Mouse (Mus musculus) neural tube, embryonic 15.5 days (tissue): Measurements from ENCODE around the gene Gm21992. TPM values are rescaled to one million over a fixed set of nuclear protein-coding genes. Genes with fewer than 3 reads are reported as not detected.

Source experiments
- ATAC-seq: fragments of 200-750 bp; cut with Nextera tagmentation; 2 replicates; pipeline ENCODE4 v1.8.0; 2017; ENCODE audit warnings: mild to moderate bottlenecking, moderate TSS enrichment, moderate library complexity; ENCODE audit not compliant: low FRiP score
- H3K27ac ChIP-seq: fragments of 300-500 bp; sonication (generic); replicated peaks from 2 replicates; pipeline ENCODE4 v1.5.1; 2015; ENCODE audit warnings: mild to moderate bottlenecking, inconsistent platforms
- H3K27me3 ChIP-seq: fragments of 300-500 bp; sonication (generic); replicated peaks from 2 replicates; pipeline ENCODE4 v1.6.1; 2015; ENCODE audit warnings: inconsistent platforms
- H3K36me3 ChIP-seq: fragments of 300-500 bp; sonication (generic); 2 replicates; pipeline ENCODE4 v1.6.1; 2015; ENCODE audit warnings: inconsistent platforms
- H3K4me1 ChIP-seq: fragments of 300-500 bp; sonication (generic); 2 replicates; pipeline ENCODE4 v1.6.1; 2015; ENCODE audit warnings: inconsistent platforms
- H3K4me2 ChIP-seq: fragments of 300-500 bp; sonication (generic); 2 replicates; pipeline ENCODE4 v1.6.1; 2015; ENCODE audit warnings: inconsistent platforms, mild to moderate bottlenecking, moderate library complexity
- H3K4me3 ChIP-seq: fragments of 300-500 bp; sonication (generic); replicated peaks from 2 replicates; pipeline ENCODE4 v1.5.1; 2015; ENCODE audit warnings: mild to moderate bottlenecking, inconsistent platforms
- H3K9ac ChIP-seq: fragments of 300-500 bp; sonication (generic); replicated peaks from 2 replicates; pipeline ENCODE4 v1.6.1; 2015; ENCODE audit warnings: mild to moderate bottlenecking, inconsistent platforms
- H3K9me3 ChIP-seq: fragments of 300-500 bp; sonication (generic); replicated peaks from 2 replicates; pipeline ENCODE4 v1.6.1; 2016; ENCODE audit warnings: inconsistent platforms
- WGBS: fragments of 180-500 bp; shearing (Covaris S2); methylation state at CpG from one replicate; pipeline ENCODE4 v1.1.7; 2015; ENCODE audit warnings: mixed read lengths; 5-methylcytosine and 5-hydroxymethylcytosine counted together
- polyA plus RNA-seq: library from polyadenylated mRNA; unstranded; fragments of >200 nt; fragmentation: Nextera tagmentation; extraction: Ambion mirVana; gene quantifications from 2 replicates; pipeline ENCODE4 v1.2.1, GENCODE M21; 2015

Gene Gm21992
- polyA plus RNA-seq, 1 experiment from 2014 or later: 14.8 TPM

GRCm38 (mm10) chr19:4708765-4709164 is 102.6 kb downstream of the Gm21992 start:
- no peak overlapping the region for H3K9ac ChIP-seq
- 84% methylated on average over 10 of the region's 10 CpGs for WGBS
- no peak for ATAC-seq

GRCm38 (mm10) chr19:4701221-4701620 is 110.2 kb downstream of the Gm21992 start:
- Histone ChIP-seq H3K27ac (no peak overlapping the region), H3K9ac (no peak overlapping the region), H3K4me1 (peaks cover 14% of the 10 kb centered on the region), H3K36me3 (no peaks in the 10 kb centered on the region), H3K27me3 (0 out of 2 replicates have a peak, but pooled peaks cover 7% of the 10 kb centered on the region), H3K4me3 (no peak overlapping the region), H3K9me3 (no peaks in the 10 kb centered on the region), H3K4me2 (no peak overlapping the region)
- no peak for ATAC-seq
- 73% methylated on average over 7 of the region's 7 CpGs for whole genome bisulfite sequencing

More at GRCm38 (mm10) chr19:4708765-4709164, 102.6 kb downstream of the Gm21992 start:
- Histone ChIP-seq H3K27me3 (no peaks in the 10 kb centered on the region), H3K36me3 (no peaks in the 10 kb centered on the region), H3K4me1 (peaks cover 21% of the 10 kb centered on the region), H3K9me3 (no peaks in the 10 kb centered on the region), H3K4me2 (no peak overlapping the region), H3K4me3 (no peak overlapping the region), H3K27ac (no peak overlapping the region)

GRCm38 (mm10) chr19:4700656-4701055 is 110.8 kb downstream of the Gm21992 start:
- WGBS: 45% methylated on average over 8 of the region's 8 CpGs
- Histone ChIP-seq H3K9me3 (no peaks in the 10 kb centered on the region), H3K27ac (no peak overlapping the region), H3K4me2 (no peak overlapping the region), H3K36me3 (no peaks in the 10 kb centered on the region), H3K4me1 (peaks cover 14% of the 10 kb centered on the region), H3K27me3 (0 out of 2 replicates have a peak, but pooled peaks cover 7% of the 10 kb centered on the region), H3K4me3 (no peak overlapping the region), H3K9ac (no peak overlapping the region)
- no peak for ATAC-seq

GRCm38 (mm10) chr19:4699821-4700220 is 111.6 kb downstream of the Gm21992 start:
- WGBS: 31% methylated on average over 5 of the region's 5 CpGs
- Histone ChIP-seq H3K9ac (no peak overlapping the region), H3K27me3 (0 out of 2 replicates have a peak, but pooled peaks cover 7% of the 10 kb centered on the region), H3K4me3 (no peak overlapping the region), H3K36me3 (no peaks in the 10 kb centered on the region), H3K9me3 (no peaks in the 10 kb centered on the region), H3K4me2 (no peak overlapping the region), H3K4me1 (peaks cover 14% of the 10 kb centered on the region), H3K27ac (no peak overlapping the region)
- ATAC-seq: no peak

GRCm38 (mm10) chr19:4698856-4699255 is 112.6 kb downstream of the Gm21992 start:
- ATAC-seq: no peak
- WGBS: 39% methylated on average over 8 of the region's 8 CpGs
- 0 out of 2 replicates have a peak overlapping the region, but pooled peaks have one; percentile 87 for H3K27ac ChIP-seq
- H3K9ac ChIP-seq: peak overlapping the region; percentile 81
- H3K4me1 ChIP-seq: peaks cover 14% of the 10 kb centered on the region
- no peaks in the 10 kb centered on the region for H3K9me3 ChIP-seq
- 0 out of 2 replicates have a peak, but pooled peaks cover 7% of the 10 kb centered on the region for H3K27me3 ChIP-seq
- peak overlapping the region; percentile 67 for H3K4me3 ChIP-seq
- peak overlapping the region; percentile 82 for H3K4me2 ChIP-seq
- H3K36me3 ChIP-seq: no peaks in the 10 kb centered on the region

GRCm38 (mm10) chr19:4698205-4698677 is 113.2 kb downstream of the Gm21992 start, which contains the start of gene Gm960:
Gene Gm960 (minus strand): TSS chr19:4698668.
- Histone ChIP-seq H3K27me3 (0 out of 2 replicates have a peak, but pooled peaks cover 7% of the 10 kb centered on the region), H3K4me3 (peak within 1 kb of the TSS; percentile 67), H3K36me3 (no peaks in the 10 kb centered on the region), H3K4me1 (peaks cover 14% of the 10 kb centered on the region), H3K9me3 (no peaks in the 10 kb centered on the region), H3K9ac (peak within 1 kb of the TSS; percentile 81), H3K27ac (peak within 1 kb of the TSS; percentile 87), H3K4me2 (peak within 1 kb of the TSS; percentile 82)
- ATAC-seq: peak; percentile 95
- under 1% methylated on average over 40 of the region's 40 CpGs for WGBS

GRCm38 (mm10) chr19:4697721-4698120 is 113.7 kb downstream of the Gm21992 start:
- no peaks in the 10 kb centered on the region for H3K36me3 ChIP-seq
- H3K9me3 ChIP-seq: no peaks in the 10 kb centered on the region
- H3K27me3 ChIP-seq: 0 out of 2 replicates have a peak, but pooled peaks cover 7% of the 10 kb centered on the region
- WGBS: 71% methylated on average over 9 of the region's 9 CpGs
- peak overlapping the region; percentile 87 for H3K27ac ChIP-seq
- H3K4me3 ChIP-seq: peak overlapping the region; percentile 67
- H3K4me2 ChIP-seq: peak overlapping the region; percentile 82
- H3K9ac ChIP-seq: peak overlapping the region; percentile 81
- peak; percentile 41; the same call in 1 of the 2 replicates for ATAC-seq
- H3K4me1 ChIP-seq: peaks cover 14% of the 10 kb centered on the region

GRCm38 (mm10) chr19:4697121-4697520 is 114.3 kb downstream of the Gm21992 start:
- Histone ChIP-seq H3K27ac (no peak overlapping the region), H3K9ac (no peak overlapping the region), H3K9me3 (no peaks in the 10 kb centered on the region), H3K27me3 (0 out of 2 replicates have a peak, but pooled peaks cover 7% of the 10 kb centered on the region), H3K4me3 (no peak overlapping the region), H3K4me1 (peaks cover 14% of the 10 kb centered on the region), H3K36me3 (no peaks in the 10 kb centered on the region), H3K4me2 (no peak overlapping the region)
- ATAC-seq: no peak
- WGBS: 86% methylated on average over 3 of the region's 3 CpGs

- Histone ChIP-seq H3K4me3 (no peak overlapping the region), H3K36me3 (no peaks in the 10 kb centered on the region), H3K4me1 (peaks cover 14% of the 10 kb centered on the region), H3K4me2 (no peak overlapping the region), H3K9ac (no peak overlapping the region), H3K27me3 (no peaks in the 10 kb centered on the region), H3K27ac (no peak overlapping the region), H3K9me3 (no peaks in the 10 kb centered on the region)
- ATAC-seq: no peak
- WGBS: 70% methylated on average over 3 of the region's 3 CpGs
Observed at GRCm38 (mm10) chr19:4694346-4694745, 117.1 kb downstream of the Gm21992 start.

Other genes starting within 250 kb of the Gm21992 start
- 10.5 and 12.5 TPM in 2 replicates for gene Lrfn4, start 195.9 kb downstream of the Gm21992 start, polyA plus RNA-seq
- 49.1 and 49.8 TPM in 2 replicates for gene Rce1, start 186.0 kb downstream of the Gm21992 start, polyA plus RNA-seq
- 7.2 and 7.7 TPM in 2 replicates for gene Gm960, start 112.9 kb downstream of the Gm21992 start, polyA plus RNA-seq
- 19.0 and 25.6 TPM in 2 replicates for gene Sptbn2, start 100.4 kb downstream of the Gm21992 start, polyA plus RNA-seq
- 119 and 132 TPM in 2 replicates for gene Rbm4b, start 55.1 kb downstream of the Gm21992 start, polyA plus RNA-seq
- gene Rbm4, start 17.7 kb downstream of the Gm21992 start, polyA plus RNA-seq: 67.2 and 76.2 TPM in 2 replicates
- gene Rbm14, start within 50 bp of the Gm21992 start, polyA plus RNA-seq: 55.0 and 65.1 TPM in 2 replicates
- gene Ccs, start 27.7 kb upstream of the Gm21992 start, polyA plus RNA-seq: 42.4 and 47.9 TPM in 2 replicates
- gene Ccdc87, start 27.8 kb upstream of the Gm21992 start, polyA plus RNA-seq: 0.37 and 0.52 TPM in 2 replicates
- 74.5 and 86.5 TPM in 2 replicates for gene Ctsf, start 43.5 kb upstream of the Gm21992 start, polyA plus RNA-seq
- gene Actn3, start 66.3 kb upstream of the Gm21992 start, polyA plus RNA-seq: 2.9 and 11.3 TPM in 2 replicates
- gene Zdhhc24, start 67.1 kb upstream of the Gm21992 start, polyA plus RNA-seq: 19.7 and 20.5 TPM in 2 replicates
- 5.8 and 8.4 TPM in 2 replicates for gene Bbs1, start 95.0 kb upstream of the Gm21992 start, polyA plus RNA-seq
- gene Dpp3, start 116.7 kb upstream of the Gm21992 start, polyA plus RNA-seq: 104 TPM in 2 replicates
- gene Peli3, start 131.5 kb upstream of the Gm21992 start, polyA plus RNA-seq: 12.0 and 13.2 TPM in 2 replicates
- gene Mrpl11, start 150.5 kb upstream of the Gm21992 start, polyA plus RNA-seq: 97.3 and 105 TPM in 2 replicates
- gene Npas4, start 178.7 kb upstream of the Gm21992 start, polyA plus RNA-seq: 0.36 and 0.42 TPM in 2 replicates
- gene Slc29a2, start 212.2 kb upstream of the Gm21992 start, polyA plus RNA-seq: 12.8 and 14.0 TPM in 2 replicates
- 103 and 113 TPM in 2 replicates for gene B4gat1, start 227.2 kb upstream of the Gm21992 start, polyA plus RNA-seq
- gene AC124502.3, start 227.3 kb upstream of the Gm21992 start, polyA plus RNA-seq: 4.1 and 4.2 TPM in 2 replicates
- 21.6 and 32.6 TPM in 2 replicates for gene Brms1, start 229.7 kb upstream of the Gm21992 start, polyA plus RNA-seq
- gene Rin1, start 238.9 kb upstream of the Gm21992 start, polyA plus RNA-seq: 0.89 and 1.0 TPM in 2 replicates